12 mouse cellular contexts compared by ENCODE assay signal in genomic region chr9:97996349-97996748, GRCm38 (mm10). TPM values are rescaled to one million over a fixed set of nuclear protein-coding genes. Genes with fewer than 3 reads are reported as not detected.
DNase-seq lines count a peak whose midpoint lies in the region; ATAC-seq lines count a peak whose summit lies in the region.
"Had no signal": no experiment of that assay in that cellular context is flagged by ENCODE, and none has a peak within 500 bp of the region (broad histone marks: within the 10 kb centered on the region; RNA-seq: fewer than 3 reads in every experiment).

No protein-coding gene starts in this region.

- H3K4me3 ChIP-seq in midbrain, embryonic 14.5 days (replicated peaks; ENCODE audit: low read depth, low read length): no peak overlapping the region
- no peak overlapping the region for H3K4me3 ChIP-seq in midbrain, embryonic 15.5 days
- H3K4me3 ChIP-seq: left cerebral cortex, adult 2 months had no signal

- no peak overlapping the region for H3K9ac ChIP-seq in midbrain, embryonic 14.5 days (replicated peaks; ENCODE audit: low read length)
- no peak overlapping the region for H3K9ac ChIP-seq in midbrain, embryonic 15.5 days
- H3K9ac ChIP-seq: liver, embryonic 14.5 days had no signal

- peak; percentile 89 for DNase-seq in heart, adult 11 months
- no peak for DNase-seq in heart, adult 8-10 months (ENCODE audit: low spot score)
- DNase-seq in midbrain, embryonic 14.5 days: peak; percentile 48
- peak; percentile 73 for DNase-seq in adrenal gland, postnatal 14 days
- peak; percentile 75 for DNase-seq in cerebellum, postnatal 14 days
- no peak for DNase-seq in thymus, adult 18-20 months
- no peak for DNase-seq in B cell, adult 2 months
- DNase-seq: thymus, postnatal 36 days had no signal

- H3K4me2 ChIP-seq in midbrain, embryonic 14.5 days (ENCODE audit: low read length): no peak overlapping the region
- H3K4me2 ChIP-seq in midbrain, embryonic 15.5 days: no peak overlapping the region

- ATAC-seq in midbrain, embryonic 14.5 days (ENCODE audit: low FRiP score, low TSS enrichment): no peak
- no peak for ATAC-seq in midbrain, embryonic 15.5 days (replicated peaks)

- no peaks in the 10 kb centered on the region for H3K4me1 ChIP-seq in midbrain, embryonic 14.5 days (ENCODE audit: control insufficient read depth, insufficient read depth, low read length)
- 0 out of 2 replicates have a peak, but pooled peaks cover 4% of the 10 kb centered on the region for H3K4me1 ChIP-seq in midbrain, embryonic 15.5 days

- H3K27ac ChIP-seq in midbrain, embryonic 14.5 days (replicated peaks; ENCODE audit: low read depth, low read length): no peak overlapping the region
- H3K27ac ChIP-seq in midbrain, embryonic 15.5 days: no peak overlapping the region
- H3K27ac ChIP-seq: left cerebral cortex, adult 2 months; liver, embryonic 14.5 days had no signal

- no peaks in the 10 kb centered on the region for H3K36me3 ChIP-seq in midbrain, embryonic 14.5 days (ENCODE audit: control insufficient read depth, insufficient read depth, low read length)
- no peaks in the 10 kb centered on the region for H3K36me3 ChIP-seq in midbrain, embryonic 15.5 days (replicated peaks)

- WGBS in midbrain, embryonic 14.5 days: 79% methylated on average over 5 of the region's 5 CpGs
- WGBS in midbrain, embryonic 15.5 days: 73% methylated on average over 5 of the region's 5 CpGs

- no peaks in the 10 kb centered on the region for H3K9me3 ChIP-seq in midbrain, embryonic 14.5 days (ENCODE audit: control insufficient read depth, low read length)
- no peaks in the 10 kb centered on the region for H3K9me3 ChIP-seq in midbrain, embryonic 15.5 days

- no peaks in the 10 kb centered on the region for H3K27me3 ChIP-seq in midbrain, embryonic 14.5 days (ENCODE audit: control insufficient read depth, insufficient read depth, low read length)
- no peaks in the 10 kb centered on the region for H3K27me3 ChIP-seq in midbrain, embryonic 15.5 days (replicated peaks)

RNA-seq across cellular contexts. Expression of gene Clstn2, which starts 36.6 kb away (rescaled TPM):
- total RNA-seq in heart, adult 8-10 months (2022): under 1 TPM; 0.38 to 0.59 (median 0.49) TPM
- polyA plus RNA-seq in midbrain, embryonic 14.5 days (2014; fragmentation: Nextera tagmentation; extraction: Ambion mirVana): 8.3 and 8.9 TPM in 2 replicates
- 9.5 and 10.9 TPM in 2 replicates for polyA plus RNA-seq in midbrain, embryonic 15.5 days (2015; fragmentation: Nextera tagmentation; extraction: Ambion mirVana)
- total RNA-seq in adrenal gland, postnatal 14 days (2021): 4.6 and 4.8 TPM in 2 replicates
- total RNA-seq: megakaryocyte-erythroid progenitor cell, adult 5-6 weeks had no signal

Comparison
In these comparisons a context has a peak if more than half of its experiments do, and no peak if none do; other contexts are left out.
1. DNase-seq: peak in heart, adult 11 months (single experiment), midbrain, embryonic 14.5 days (single experiment), adrenal gland, postnatal 14 days (single experiment) and cerebellum, postnatal 14 days (2 of 2); none in heart, adult 8-10 months (single experiment), thymus, adult 18-20 months (0 of 2) and B cell, adult 2 months (0 of 2).